Mouse (Mus musculus): ENCODE results near the gene Zfp706. TPM values are rescaled to one million over a fixed set of nuclear protein-coding genes. Genes with fewer than 3 reads are reported as not detected.
A peak's percentile ranks its signal among the peaks of the same experiment; 100 is the strongest.

Gene Zfp706
- polyA plus RNA-seq, 1 experiment from 2014 or later, result 460 TPM

- no peak overlapping the region for H3K4me2 ChIP-seq
- 80% methylated on average over 11 of the region's 11 CpGs for WGBS
- no peaks in the 10 kb centered on the region for H3K9me3 ChIP-seq (replicated peaks)
- no peak overlapping the region for H3K9ac ChIP-seq
- H3K27ac ChIP-seq, result no peak overlapping the region
- H3K36me3 ChIP-seq, result peaks cover under 1% of the 10 kb centered on the region; the same call in 1 of the 2 replicates
- H3K4me1 ChIP-seq (replicated peaks), result peaks cover 44% of the 10 kb centered on the region
- no peak overlapping the region for H3K4me3 ChIP-seq
- H3K27me3 ChIP-seq, result no peaks in the 10 kb centered on the region
- ATAC-seq (replicated peaks; ENCODE audit: insufficient number of reproducible peaks, insufficient read depth, low FRiP score, low read depth), result no peak
Observed at GRCm38 (mm10) chr15:36989922-36990321, 17.7 kb downstream of the Zfp706 start.

GRCm38 (mm10) chr15:36988718-36989115, 18.9 kb downstream of the Zfp706 start:
- no peak overlapping the region for H3K9ac ChIP-seq
- no peak for ATAC-seq (replicated peaks; ENCODE audit: insufficient number of reproducible peaks, insufficient read depth, low FRiP score, low read depth)
- H3K27me3 ChIP-seq, result no peaks in the 10 kb centered on the region
- no peak overlapping the region for H3K4me3 ChIP-seq
- no peaks in the 10 kb centered on the region for H3K36me3 ChIP-seq
- H3K27ac ChIP-seq, result peak overlapping the region; percentile 93
- no peaks in the 10 kb centered on the region for H3K9me3 ChIP-seq (replicated peaks)
- H3K4me2 ChIP-seq, result no peak overlapping the region
- WGBS, result 75% methylated on average over 2 of the region's 2 CpGs
- H3K4me1 ChIP-seq (replicated peaks), result peaks cover 50% of the 10 kb centered on the region

- no peaks in the 10 kb centered on the region for H3K36me3 ChIP-seq
- H3K9ac ChIP-seq, result peak overlapping the region; percentile 22; the same call in 1 of the 2 replicates
- no peak overlapping the region for H3K4me3 ChIP-seq
- H3K4me2 ChIP-seq, result no peak overlapping the region
- no peaks in the 10 kb centered on the region for H3K27me3 ChIP-seq
- peaks cover 50% of the 10 kb centered on the region for H3K4me1 ChIP-seq (replicated peaks)
- H3K27ac ChIP-seq, result peak overlapping the region; percentile 93
- ATAC-seq (replicated peaks; ENCODE audit: insufficient number of reproducible peaks, insufficient read depth, low FRiP score, low read depth), result no peak
- H3K9me3 ChIP-seq (replicated peaks), result no peaks in the 10 kb centered on the region
- WGBS, result 65% methylated on average over 13 of the region's 13 CpGs
Observed at GRCm38 (mm10) chr15:36987976-36988717, 19.4 kb downstream of the Zfp706 start.

GRCm38 (mm10) chr15:36987211-36987877, 20.2 kb downstream of the Zfp706 start:
- H3K4me2 ChIP-seq, result peak overlapping the region; percentile 47
- ATAC-seq (replicated peaks; ENCODE audit: insufficient number of reproducible peaks, insufficient read depth, low FRiP score, low read depth), result peak; percentile 85
- H3K4me3 ChIP-seq, result no peak overlapping the region
- H3K36me3 ChIP-seq, result no peaks in the 10 kb centered on the region
- WGBS, result 29% methylated on average over 6 of the region's 6 CpGs
- H3K27me3 ChIP-seq, result no peaks in the 10 kb centered on the region
- H3K27ac ChIP-seq, result peak overlapping the region; percentile 93
- H3K9me3 ChIP-seq (replicated peaks), result no peaks in the 10 kb centered on the region
- peak overlapping the region; percentile 19; the same call in 1 of the 2 replicates for H3K9ac ChIP-seq
- H3K4me1 ChIP-seq (replicated peaks), result peaks cover 50% of the 10 kb centered on the region

- Histone ChIP-seq H3K36me3 (no peaks in the 10 kb centered on the region), H3K9ac (no peak overlapping the region), H3K27me3 (no peaks in the 10 kb centered on the region), H3K4me1 (replicated peaks) (peaks cover 55% of the 10 kb centered on the region), H3K4me3 (no peak overlapping the region), H3K27ac (peak overlapping the region; percentile 93), H3K9me3 (replicated peaks) (no peaks in the 10 kb centered on the region), H3K4me2 (no peak overlapping the region)
- no peak; the same call in 1 of the 2 replicates for ATAC-seq (replicated peaks; ENCODE audit: insufficient number of reproducible peaks, insufficient read depth, low FRiP score, low read depth)
- WGBS, result 43% methylated on average over 6 of the region's 6 CpGs
Observed at GRCm38 (mm10) chr15:36985567-36985925, 22.0 kb downstream of the Zfp706 start.

GRCm38 (mm10) chr15:36984921-36985566, 22.5 kb downstream of the Zfp706 start:
- ATAC-seq (replicated peaks; ENCODE audit: insufficient number of reproducible peaks, insufficient read depth, low FRiP score, low read depth), result no peak
- Histone ChIP-seq H3K4me1 (replicated peaks) (peaks cover 59% of the 10 kb centered on the region), H3K36me3 (no peaks in the 10 kb centered on the region), H3K4me3 (no peak overlapping the region), H3K9me3 (replicated peaks) (no peaks in the 10 kb centered on the region), H3K4me2 (no peak overlapping the region), H3K27me3 (no peaks in the 10 kb centered on the region), H3K9ac (no peak overlapping the region), H3K27ac (peak overlapping the region; percentile 93)
- WGBS, result 52% methylated on average over 1 of the region's 1 CpGs

- no peak overlapping the region for H3K4me3 ChIP-seq
- no peak overlapping the region for H3K9ac ChIP-seq
- no peaks in the 10 kb centered on the region for H3K27me3 ChIP-seq
- 69% methylated on average over 3 of the region's 3 CpGs for WGBS
- no peak overlapping the region for H3K4me2 ChIP-seq
- no peaks in the 10 kb centered on the region for H3K36me3 ChIP-seq
- no peak for ATAC-seq (replicated peaks; ENCODE audit: insufficient number of reproducible peaks, insufficient read depth, low FRiP score, low read depth)
- peaks cover 57% of the 10 kb centered on the region for H3K4me1 ChIP-seq (replicated peaks)
- H3K9me3 ChIP-seq (replicated peaks), result no peaks in the 10 kb centered on the region
- no peak overlapping the region for H3K27ac ChIP-seq
Observed at GRCm38 (mm10) chr15:36983455-36983854, 24.1 kb downstream of the Zfp706 start.

- H3K9ac ChIP-seq, result peak overlapping the region; percentile 47; the same call in 1 of the 2 replicates
- no peaks in the 10 kb centered on the region for H3K27me3 ChIP-seq
- H3K4me2 ChIP-seq, result peak overlapping the region; percentile 62
- no peak for ATAC-seq (replicated peaks; ENCODE audit: insufficient number of reproducible peaks, insufficient read depth, low FRiP score, low read depth)
- H3K4me3 ChIP-seq, result peak overlapping the region; percentile 51
- no peaks in the 10 kb centered on the region for H3K36me3 ChIP-seq
- H3K27ac ChIP-seq, result 0 out of 2 replicates have a peak overlapping the region, but pooled peaks have one; percentile 50
- H3K9me3 ChIP-seq (replicated peaks), result no peaks in the 10 kb centered on the region
- WGBS, result 41% methylated on average over 8 of the region's 8 CpGs
- H3K4me1 ChIP-seq (replicated peaks), result peaks cover 27% of the 10 kb centered on the region
Observed at GRCm38 (mm10) chr15:36980238-36980637, 27.3 kb downstream of the Zfp706 start.

GRCm38 (mm10) chr15:36979488-36980201, 27.9 kb downstream of the Zfp706 start:
- peak overlapping the region; percentile 47 for H3K9ac ChIP-seq
- H3K4me2 ChIP-seq, result peak overlapping the region; percentile 62
- WGBS, result 4% methylated on average over 20 of the region's 20 CpGs
- peak overlapping the region; percentile 51 for H3K4me3 ChIP-seq
- H3K27ac ChIP-seq, result peak overlapping the region; percentile 50
- H3K36me3 ChIP-seq, result no peaks in the 10 kb centered on the region
- peaks cover 24% of the 10 kb centered on the region for H3K4me1 ChIP-seq (replicated peaks)
- ATAC-seq (replicated peaks; ENCODE audit: insufficient number of reproducible peaks, insufficient read depth, low FRiP score, low read depth), result peak; percentile 77
- no peaks in the 10 kb centered on the region for H3K27me3 ChIP-seq
- H3K9me3 ChIP-seq (replicated peaks), result no peaks in the 10 kb centered on the region

- ATAC-seq (replicated peaks; ENCODE audit: insufficient number of reproducible peaks, insufficient read depth, low FRiP score, low read depth), result no peak
- no peaks in the 10 kb centered on the region for H3K27me3 ChIP-seq
- 27% methylated on average over 5 of the region's 5 CpGs for WGBS
- H3K4me3 ChIP-seq, result peak overlapping the region; percentile 51
- peak overlapping the region; percentile 47 for H3K9ac ChIP-seq
- no peaks in the 10 kb centered on the region for H3K36me3 ChIP-seq
- no peaks in the 10 kb centered on the region for H3K9me3 ChIP-seq (replicated peaks)
- peaks cover 25% of the 10 kb centered on the region for H3K4me1 ChIP-seq (replicated peaks)
- peak overlapping the region; percentile 62 for H3K4me2 ChIP-seq
- H3K27ac ChIP-seq, result peak overlapping the region; percentile 50
Observed at GRCm38 (mm10) chr15:36979159-36979487, 28.4 kb downstream of the Zfp706 start.

GRCm38 (mm10) chr15:36977823-36978222, 29.8 kb downstream of the Zfp706 start:
- Histone ChIP-seq H3K9me3 (replicated peaks) (no peaks in the 10 kb centered on the region), H3K4me1 (replicated peaks) (peaks cover 35% of the 10 kb centered on the region), H3K4me3 (no peak overlapping the region), H3K4me2 (no peak overlapping the region), H3K27ac (no peak overlapping the region), H3K27me3 (no peaks in the 10 kb centered on the region), H3K9ac (no peak overlapping the region), H3K36me3 (no peaks in the 10 kb centered on the region)
- 70% methylated on average over 8 of the region's 8 CpGs for WGBS
- ATAC-seq (replicated peaks; ENCODE audit: insufficient number of reproducible peaks, insufficient read depth, low FRiP score, low read depth), result no peak

Measured in heart, embryonic 15.5 days (tissue).